Mouse (Mus musculus) T-helper 1 cell (primary cell): ENCODE results near the gene Ddx39b.

Experiments used
- in situ Hi-C: fragments of 300-600 bp; cut with MboI, MseI; formaldehyde crosslinking; loops from one replicate; pipeline ENCODE4 v1.15.1; 2025; ENCODE audit warnings: high pct_unique_total_duplicates

Gene Ddx39b

GRCm38 (mm10) chr17:35241305-35242014 lies at the start of gene Ddx39b:
Gene Ddx39b (plus strand): TSS chr17:35241746.
- in situ Hi-C loops, result no loop called here

- in situ Hi-C loops, result no loop called here
These were observed 48.6 kb upstream of the Ddx39b start for GRCm38 (mm10) chr17:35192924-35193323.

GRCm38 (mm10) chr17:35193881-35194843 lies 47.4 kb upstream of the Ddx39b start, which contains the start of gene Ltb:
Gene Ltb (plus strand): TSS chr17:35194439.
- in situ Hi-C loops, result no loop called here

GRCm38 (mm10) chr17:35194844-35195630 lies 46.5 kb upstream of the Ddx39b start:
- in situ Hi-C loops, result no loop called here

GRCm38 (mm10) chr17:35195631-35196320 lies 45.8 kb upstream of the Ddx39b start:
- in situ Hi-C loops, result no loop called here

GRCm38 (mm10) chr17:35196321-35196641 lies 45.3 kb upstream of the Ddx39b start:
- in situ Hi-C loops, result no loop called here

GRCm38 (mm10) chr17:35197126-35197525 lies 44.4 kb upstream of the Ddx39b start:
- in situ Hi-C loops, result no loop called here

- in situ Hi-C loops, result no loop called here
These were observed 43.5 kb upstream of the Ddx39b start for GRCm38 (mm10) chr17:35198029-35198428.

- in situ Hi-C loops, result no loop called here
These were observed 42.6 kb upstream of the Ddx39b start for GRCm38 (mm10) chr17:35198946-35199345.

- in situ Hi-C loops, result no loop called here
These were observed 41.1 kb upstream of the Ddx39b start for GRCm38 (mm10) chr17:35200398-35200797.

- in situ Hi-C loops, result no loop called here
These were observed 40.4 kb upstream of the Ddx39b start for GRCm38 (mm10) chr17:35201128-35201527.

- in situ Hi-C loops, result no loop called here
These were observed 39.8 kb upstream of the Ddx39b start, which contains the start of gene Tnf for GRCm38 (mm10) chr17:35201787-35202186. Gene Tnf (minus strand): TSS chr17:35202007.

- in situ Hi-C loops, result no loop called here
These were observed 39.1 kb upstream of the Ddx39b start for GRCm38 (mm10) chr17:35202442-35202841.

GRCm38 (mm10) chr17:35204494-35205379 lies 36.8 kb upstream of the Ddx39b start, which contains the start of gene Lta:
Gene Lta (minus strand): TSS chr17:35205351.
- in situ Hi-C loops, result no loop called here

- in situ Hi-C loops, result no loop called here
These were observed 36.2 kb upstream of the Ddx39b start for GRCm38 (mm10) chr17:35205380-35205769.

GRCm38 (mm10) chr17:35209785-35210535 lies 31.6 kb upstream of the Ddx39b start:
- in situ Hi-C loops, result no loop called here

GRCm38 (mm10) chr17:35210593-35210992 lies 31.0 kb upstream of the Ddx39b start:
- in situ Hi-C loops, result no loop called here

GRCm38 (mm10) chr17:35213071-35213470 lies 28.5 kb upstream of the Ddx39b start:
- in situ Hi-C loops, result no loop called here

GRCm38 (mm10) chr17:35218516-35219193 lies 22.9 kb upstream of the Ddx39b start:
- in situ Hi-C loops, result no loop called here
